Mouse (Mus musculus): ENCODE results near the gene Ddx6.

- TF ChIP-seq POLR2A (IDR thresholded peaks at IDR 0.05; ENCODE audit: low read depth, low read length): no peak
- no peak for TF ChIP-seq CTCF (conservative IDR thresholded peaks at IDR 0.05; ENCODE audit: insufficient read depth, insufficient read length, low read depth, low read length)
These were observed 13.0 kb upstream of the Ddx6 start for GRCm38 (mm10) chr9:44591595-44592188.
